Mouse (Mus musculus) urinary bladder, adult 18-20 months (tissue): ENCODE results near the gene Nmt1.
A peak's percentile ranks its signal among the peaks of the same experiment; 100 is the strongest.

ENCODE experiments used
- DNase-seq, 2 experiments: peaks; one replicate each; pipeline ENCODE4 v3.0.0; 2022; ENCODE audit warnings: low spot score in 2 of 2, mixed read lengths in 2 of 2

Gene Nmt1

GRCm38 (mm10) chr11:103106386-103106785 is 78.4 kb downstream of the Nmt1 start:
- no peak for DNase-seq

- peak in 1 of 2 experiments; percentile 41 for DNase-seq
Measured at GRCm38 (mm10) chr11:103111301-103111700, 83.3 kb downstream of the Nmt1 start.

- peak; percentile 75 to 90 for DNase-seq
Measured at GRCm38 (mm10) chr11:103111881-103112551, 84.0 kb downstream of the Nmt1 start.

- DNase-seq, result no peak
Measured at GRCm38 (mm10) chr11:103112552-103112912, 84.5 kb downstream of the Nmt1 start.

GRCm38 (mm10) chr11:103113005-103113404 is 85.0 kb downstream of the Nmt1 start:
- peak in 1 of 2 experiments; percentile 38 for DNase-seq

- no peak for DNase-seq
Measured at GRCm38 (mm10) chr11:103113771-103114170, 85.8 kb downstream of the Nmt1 start.

- DNase-seq, result no peak
Measured at GRCm38 (mm10) chr11:103114270-103114943, 86.4 kb downstream of the Nmt1 start.

GRCm38 (mm10) chr11:103115163-103116007 is 87.4 kb downstream of the Nmt1 start:
- DNase-seq, result peak; percentile 76 to 82

- peak; percentile 99 to 100 for DNase-seq
Measured at GRCm38 (mm10) chr11:103116008-103116818, 88.2 kb downstream of the Nmt1 start, which contains the start of gene Hexim1. Gene Hexim1 (plus strand): TSS chr11:103116231.

- DNase-seq, result peak; percentile 72 to 84
Measured at GRCm38 (mm10) chr11:103116959-103117590, 89.1 kb downstream of the Nmt1 start.

GRCm38 (mm10) chr11:103117591-103118009 is 89.6 kb downstream of the Nmt1 start:
- no peak for DNase-seq
